Mouse (Mus musculus) heart, postnatal 0 days (tissue): ENCODE measurements around the gene Tyw5. TPM values are rescaled to one million over a fixed set of nuclear protein-coding genes. Genes with fewer than 3 reads are reported as not detected.

Experiments
- ATAC-seq: fragments of 200-750 bp; cut with Nextera tagmentation; 2 replicates; pipeline ENCODE4 v1.8.0; 2017; ENCODE audit warnings: low read depth, moderate number of reproducible peaks, moderate library complexity; ENCODE audit not compliant: insufficient read depth
- DNase-seq: peaks from one replicate; pipeline ENCODE4 v3.0.0-alpha.2; 2016; ENCODE audit warnings: low spot score
- H3K27ac ChIP-seq: fragments of 300-500 bp; sonication (generic); 2 replicates; pipeline ENCODE4 v1.5.1; 2014; ENCODE audit warnings: low read depth, mild to moderate bottlenecking
- H3K27me3 ChIP-seq: fragments of 300-500 bp; sonication (generic); 2 replicates; pipeline ENCODE4 v1.6.1; 2014; ENCODE audit warnings: low read length, mixed read lengths; ENCODE audit not compliant: control insufficient read depth, insufficient read depth
- H3K36me3 ChIP-seq: fragments of 300-500 bp; sonication (generic); replicated peaks from 2 replicates; pipeline ENCODE4 v1.6.1; 2014; ENCODE audit warnings: low read length, mixed read lengths; ENCODE audit not compliant: control insufficient read depth, insufficient read depth
- H3K4me1 ChIP-seq: fragments of 300-500 bp; sonication (generic); 2 replicates; pipeline ENCODE4 v1.6.1; 2014; ENCODE audit warnings: antibody characterized with exemption; ENCODE audit not compliant: control insufficient read depth, insufficient read depth
- H3K4me2 ChIP-seq: fragments of 300-500 bp; sonication (generic); 2 replicates; pipeline ENCODE4 v1.6.1; 2014; ENCODE audit warnings: low read depth, mild to moderate bottlenecking, low read length, moderate library complexity
- H3K4me3 ChIP-seq: fragments of 300-500 bp; sonication (generic); 2 replicates; pipeline ENCODE4 v1.5.1; 2014; ENCODE audit warnings: low read depth, low read length
- H3K9ac ChIP-seq: fragments of 300-500 bp; sonication (generic); replicated peaks from 2 replicates; pipeline ENCODE4 v1.6.1; 2014; ENCODE audit warnings: low read depth, low read length, mixed read lengths
- H3K9me3 ChIP-seq: fragments of 300-500 bp; sonication (generic); replicated peaks from 2 replicates; pipeline ENCODE4 v1.6.1; 2016; ENCODE audit warnings: low read length; ENCODE audit not compliant: control insufficient read depth
- CTCF ChIP-seq: IDR thresholded peaks from 2 replicates; pipeline ENCODE4 v1.5.1; 2016; ENCODE audit warnings: antibody characterized with exemption, control low read depth, low read depth
- EP300 ChIP-seq: IDR thresholded peaks from 2 replicates; pipeline ENCODE4 v1.6.1; 2016; ENCODE audit warnings: antibody characterized with exemption, low read depth
- WGBS: fragments of 180-500 bp; shearing (Covaris S2); extraction: QIAGEN DNeasy Blood & Tissue Kit; methylation state at CpG from one replicate; pipeline ENCODE4 v1.1.7; 2014; 5-methylcytosine and 5-hydroxymethylcytosine counted together
- polyA plus RNA-seq: library from polyadenylated mRNA; unstranded; fragments of >200 nt; fragmentation: Nextera tagmentation; extraction: Ambion mirVana; gene quantifications from 2 replicates; pipeline ENCODE4 v1.2.1, GENCODE M21; 2015
- total RNA-seq: library from RNA; depleted of rRNA; stranded (reverse); fragments of >200 nt; gene quantifications from 2 replicates; pipeline ENCODE4 v1.2.3, GENCODE M21; 2014; ENCODE audit warnings: low replicate concordance; rRNA removed

The Tyw5 gene
- total RNA-seq, result 18.9 and 37.9 TPM in 2 replicates
- polyA plus RNA-seq, result 11.5 and 13.0 TPM in 2 replicates

DNA sequence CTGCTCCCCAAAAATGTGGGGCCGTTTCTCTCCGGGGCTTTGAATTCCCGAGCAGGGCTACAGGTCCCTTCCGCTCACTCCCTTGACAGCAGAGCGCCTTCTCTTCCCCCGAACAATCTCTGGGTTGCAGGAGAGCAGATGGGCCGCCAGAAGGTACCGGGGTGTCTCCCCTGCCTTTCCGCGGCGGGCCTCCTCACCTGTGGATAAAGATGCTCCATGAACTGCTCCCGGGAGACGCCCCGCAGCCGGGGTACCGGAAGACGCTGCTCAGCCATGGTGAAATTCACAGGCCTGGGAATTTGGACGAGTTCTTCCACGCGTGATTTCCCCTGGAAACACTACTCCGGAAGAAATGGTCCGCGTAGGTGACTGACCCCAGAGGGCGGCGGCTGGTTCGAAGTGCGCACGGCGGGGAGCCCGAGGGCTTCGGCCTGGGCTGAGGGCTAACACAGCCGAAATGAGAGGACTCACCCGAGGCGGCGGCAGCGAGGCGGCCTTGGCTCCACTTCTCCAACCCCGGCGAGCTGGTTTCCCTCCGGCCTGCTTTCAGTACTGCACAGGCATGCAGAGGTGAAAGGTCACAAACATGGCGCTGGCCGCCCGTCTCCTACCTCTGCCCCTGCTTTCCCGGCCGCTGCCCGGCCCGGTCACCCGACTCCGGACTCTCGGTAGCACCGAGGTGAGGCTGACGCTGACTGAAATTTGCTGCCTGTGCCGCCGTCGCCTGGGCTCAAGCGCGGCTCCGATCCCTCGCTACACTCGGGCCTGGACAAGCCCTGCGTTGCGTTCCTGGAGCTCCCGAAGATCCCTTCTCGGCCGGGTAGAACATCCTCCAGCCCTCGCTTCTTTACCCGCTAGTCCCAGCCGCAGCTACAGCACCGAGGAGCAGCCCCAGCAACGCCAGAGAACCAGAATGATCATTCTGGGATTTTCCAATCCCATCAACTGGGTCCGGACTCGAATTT is at the start of gene Tyw5, which contains the start of gene Maip1:
TSS of gene Tyw5 (minus strand) at position 915 of the 965 bp plus-strand sequence.
TSS of gene Maip1 (plus strand) at position 142 of the 965 bp plus-strand sequence.
- peak; percentile 92 for ATAC-seq
- TF ChIP-seq EP300 (no peak), CTCF (no peak)
- under 1% methylated on average over 71 of the region's 72 CpGs for WGBS

GRCm38 (mm10) chr1:57450241-57450640 is 43.3 kb upstream of the Tyw5 start:
- Histone ChIP-seq H3K4me2 (no peak overlapping the region), H3K36me3 (no peaks in the 10 kb centered on the region), H3K4me1 (no peaks in the 10 kb centered on the region), H3K27me3 (no peaks in the 10 kb centered on the region), H3K4me3 (no peak overlapping the region), H3K27ac (no peak overlapping the region), H3K9ac (no peak overlapping the region), H3K9me3 (no peaks in the 10 kb centered on the region)
- no peak for TF ChIP-seq EP300
- no peak for TF ChIP-seq CTCF
- DNase-seq (no peak), ATAC-seq (no peak)
- 91% methylated on average over 1 of the region's 1 CpGs for WGBS

More for the DNA sequence above, at the start of gene Tyw5, which contains the start of gene Maip1:
- Histone ChIP-seq H3K36me3 (0 out of 2 replicates have a peak, but pooled peaks cover 4% of the 10 kb centered on the region), H3K4me3 (peak within 1 kb of the TSS; percentile 73), H3K9ac (peak within 1 kb of the TSS; percentile 85), H3K4me1 (peaks cover 27% of the 10 kb centered on the region), H3K4me2 (peak within 1 kb of the TSS; percentile 76), H3K9me3 (no peaks in the 10 kb centered on the region), H3K27ac (peak within 1 kb of the TSS; percentile 95), H3K27me3 (no peaks in the 10 kb centered on the region)
- peak; percentile 69 for DNase-seq

GRCm38 (mm10) chr1:57445679-57446078 is 38.8 kb upstream of the Tyw5 start:
- Histone ChIP-seq H3K27me3 (no peaks in the 10 kb centered on the region), H3K4me1 (no peaks in the 10 kb centered on the region), H3K4me3 (no peak overlapping the region), H3K4me2 (no peak overlapping the region), H3K36me3 (no peaks in the 10 kb centered on the region), H3K9me3 (no peaks in the 10 kb centered on the region), H3K27ac (no peak overlapping the region), H3K9ac (no peak overlapping the region)
- WGBS, result 63% methylated on average over 10 of the region's 10 CpGs
- DNase-seq (no peak), ATAC-seq (no peak)
- no peak for TF ChIP-seq CTCF
- no peak for TF ChIP-seq EP300

DNA sequence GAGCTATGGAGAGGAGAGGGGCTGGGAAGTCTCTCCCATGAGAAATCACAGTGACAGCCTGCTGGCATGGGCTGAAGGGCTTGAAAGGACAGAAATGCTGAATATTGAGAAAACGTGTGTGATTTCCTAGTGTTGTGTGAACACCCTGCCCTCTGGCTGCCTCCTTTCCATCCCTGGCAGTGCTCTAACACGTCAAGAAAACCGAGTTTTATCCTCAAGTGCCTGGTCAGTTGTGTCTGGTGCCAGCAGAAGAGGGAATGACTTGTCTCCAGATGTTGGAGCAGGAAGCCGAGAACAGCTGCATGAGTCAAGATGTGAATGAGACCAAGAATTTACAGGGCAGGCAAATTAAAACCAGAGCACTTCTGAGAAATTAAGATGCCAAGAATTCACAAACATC is 33.9 kb upstream of the Tyw5 start:
- ATAC-seq (no peak), DNase-seq (no peak)
- no peak overlapping the region for H3K9ac ChIP-seq
- H3K4me3 ChIP-seq, result no peak overlapping the region
- TF ChIP-seq EP300 (no peak), CTCF (no peak)
- WGBS, result 43% methylated on average over 4 of the region's 4 CpGs
- H3K4me2 ChIP-seq, result no peak overlapping the region
- no peak overlapping the region for H3K27ac ChIP-seq
- no peaks in the 10 kb centered on the region for H3K4me1 ChIP-seq
- H3K36me3 ChIP-seq, result no peaks in the 10 kb centered on the region
- no peaks in the 10 kb centered on the region for H3K9me3 ChIP-seq
- no peaks in the 10 kb centered on the region for H3K27me3 ChIP-seq

GRCm38 (mm10) chr1:57439026-57439425 is 32.1 kb upstream of the Tyw5 start:
- no peak overlapping the region for H3K27ac ChIP-seq
- WGBS, result 66% methylated on average over 6 of the region's 6 CpGs
- H3K36me3 ChIP-seq, result no peaks in the 10 kb centered on the region
- no peaks in the 10 kb centered on the region for H3K9me3 ChIP-seq
- DNase-seq (no peak), ATAC-seq (no peak)
- no peak for TF ChIP-seq CTCF
- TF ChIP-seq EP300, result no peak
- H3K27me3 ChIP-seq, result no peaks in the 10 kb centered on the region
- no peak overlapping the region for H3K4me3 ChIP-seq
- H3K4me1 ChIP-seq, result no peaks in the 10 kb centered on the region
- H3K9ac ChIP-seq, result no peak overlapping the region
- no peak overlapping the region for H3K4me2 ChIP-seq
